Mouse (Mus musculus): ENCODE measurements around the gene Pacs1.
"Not testable (repeated sequence)": the region's sequence is repeated elsewhere in the genome, so short reads cannot be mapped to it uniquely, and the experiment has no call there.

Gene Pacs1

GRCm38 (mm10) chr19:5097521-5098362, 175.2 kb downstream of the Pacs1 start:
- no peak for DNase-seq (ENCODE audit: low spot score)

GRCm38 (mm10) chr19:5095887-5096474, 176.9 kb downstream of the Pacs1 start:
- no peak for DNase-seq (ENCODE audit: low spot score)

- no peak for DNase-seq (ENCODE audit: low spot score)
These were observed 178.0 kb downstream of the Pacs1 start for GRCm38 (mm10) chr19:5094746-5095417.

GRCm38 (mm10) chr19:5094243-5094632, 178.7 kb downstream of the Pacs1 start:
- DNase-seq (ENCODE audit: low spot score), result peak; percentile 86

- no peak for DNase-seq (ENCODE audit: low spot score)
These were observed 179.3 kb downstream of the Pacs1 start for GRCm38 (mm10) chr19:5093481-5094242.

- DNase-seq (ENCODE audit: low spot score), result no peak
These were observed 180.8 kb downstream of the Pacs1 start for GRCm38 (mm10) chr19:5092083-5092482.

- no peak for DNase-seq (ENCODE audit: low spot score)
These were observed 183.6 kb downstream of the Pacs1 start for GRCm38 (mm10) chr19:5089324-5089723.

GRCm38 (mm10) chr19:5087884-5088728, 184.8 kb downstream of the Pacs1 start, which contains the start of gene Yif1a:
TSS of gene Yif1a (plus strand) at chr19:5088538.
- DNase-seq (ENCODE audit: low spot score), result peak; percentile 97

GRCm38 (mm10) chr19:5086533-5086932, 186.4 kb downstream of the Pacs1 start:
- not testable (repeated sequence) for DNase-seq (ENCODE audit: low spot score)

GRCm38 (mm10) chr19:5085145-5085863, 187.6 kb downstream of the Pacs1 start, which contains the start of gene Tmem151a:
TSS of gene Tmem151a (minus strand) at chr19:5085531.
- DNase-seq (ENCODE audit: low spot score), result no peak

GRCm38 (mm10) chr19:5084834-5085144, 188.1 kb downstream of the Pacs1 start:
- no peak for DNase-seq (ENCODE audit: low spot score)

- no peak for DNase-seq (ENCODE audit: low spot score)
These were observed 188.7 kb downstream of the Pacs1 start for GRCm38 (mm10) chr19:5083961-5084833.

Measured in c-Kit-positive CD71-positive TER-119-positive erythroid progenitor cells, embryonic 14.5 days (primary cell).